Mouse (Mus musculus): ENCODE data around the gene Tmem150c.

GRCm38 (mm10) chr5:100200296-100200695 is 40.7 kb upstream of the Tmem150c start:
- TF ChIP-seq CHD2 (IDR thresholded peaks at IDR 0.05; ENCODE audit: low read depth, low read length) (no peak), MAFK (IDR thresholded peaks at IDR 0.05; ENCODE audit: insufficient read depth, low read depth, low read length) (no peak), ZC3H11A (IDR thresholded peaks at IDR 0.05; ENCODE audit: borderline replicate concordance, low read depth, low read length) (no peak), ZNF384 (IDR thresholded peaks at IDR 0.05; ENCODE audit: low read depth, low read length) (no peak)
